Mouse (Mus musculus): ENCODE measurements at regions not wholly inside any gene's neighbourhood (a gene's known extent, or its start where the extent isn't known, plus 50 kb on each side); places are given as distances from the start of the nearest gene placed in this dataset.

DNA sequence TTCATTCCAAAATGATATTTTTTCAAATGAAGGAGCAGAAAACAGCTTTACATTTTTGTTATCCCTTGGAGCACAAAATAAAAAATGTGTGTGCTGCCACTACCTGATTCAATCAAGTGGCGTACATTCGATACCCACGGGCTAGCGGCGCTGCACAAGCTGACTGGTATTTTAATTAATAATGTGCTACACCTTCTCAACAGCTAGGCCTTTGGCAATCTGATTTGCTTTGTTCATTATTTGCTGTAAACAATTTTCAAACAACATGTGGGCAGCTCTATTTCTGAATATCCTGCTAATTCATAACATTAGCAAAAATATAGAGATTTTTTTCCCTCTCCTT, 147.7 kb upstream of the Galnt5 start:
- TF ChIP-seq CHD2 (IDR thresholded peaks at IDR 0.05; ENCODE audit: low read depth, low read length) = no peak
- no peak for TF ChIP-seq ZC3H11A (IDR thresholded peaks at IDR 0.05; ENCODE audit: borderline replicate concordance, low read depth, low read length)
- TF ChIP-seq HCFC1 (IDR thresholded peaks at IDR 0.05; ENCODE audit: borderline replicate concordance, insufficient read depth, low read length) = no peak
- no peak for TF ChIP-seq ZNF384 (IDR thresholded peaks at IDR 0.05; ENCODE audit: low read depth, low read length)
- TF ChIP-seq MAFK (IDR thresholded peaks at IDR 0.05; ENCODE audit: insufficient read depth, low read depth, low read length) = no peak
- in situ Hi-C loops (cut with MboI; ENCODE audit: low sequenced_read_pairs in 2 of 2, unreplicated experiment in 2 of 2) = no loop called here
- H3K4me3 ChIP-seq (ENCODE audit: insufficient read depth in 1 of 2, low read depth in 1 of 2, low read length in 2 of 2, poor library complexity in 1 of 2, severe bottlenecking in 1 of 2) = no peak overlapping the region
- H3K36me3 ChIP-seq (ENCODE audit: control insufficient read depth, insufficient read depth, low read length, poor library complexity, severe bottlenecking) = no peaks in the 10 kb centered on the region
- H3K9me3 ChIP-seq (ENCODE audit: control insufficient read depth, insufficient read depth, low read depth, low read length) = no peaks in the 10 kb centered on the region
- no peak overlapping the region for H3K9ac ChIP-seq (ENCODE audit: insufficient read depth, low read depth, low read length, poor library complexity, severe bottlenecking)
- DNase-seq (ENCODE audit: low read depth, low spot score) = no peak
- no peak overlapping the region for H3K27ac ChIP-seq (ENCODE audit: insufficient read depth, low read depth, low read length, poor library complexity, severe bottlenecking)
- H3K4me1 ChIP-seq (ENCODE audit: control insufficient read depth in 2 of 2, insufficient read depth in 2 of 2, low read length in 2 of 2, poor library complexity in 1 of 2) = no peaks in the 10 kb centered on the region

DNA sequence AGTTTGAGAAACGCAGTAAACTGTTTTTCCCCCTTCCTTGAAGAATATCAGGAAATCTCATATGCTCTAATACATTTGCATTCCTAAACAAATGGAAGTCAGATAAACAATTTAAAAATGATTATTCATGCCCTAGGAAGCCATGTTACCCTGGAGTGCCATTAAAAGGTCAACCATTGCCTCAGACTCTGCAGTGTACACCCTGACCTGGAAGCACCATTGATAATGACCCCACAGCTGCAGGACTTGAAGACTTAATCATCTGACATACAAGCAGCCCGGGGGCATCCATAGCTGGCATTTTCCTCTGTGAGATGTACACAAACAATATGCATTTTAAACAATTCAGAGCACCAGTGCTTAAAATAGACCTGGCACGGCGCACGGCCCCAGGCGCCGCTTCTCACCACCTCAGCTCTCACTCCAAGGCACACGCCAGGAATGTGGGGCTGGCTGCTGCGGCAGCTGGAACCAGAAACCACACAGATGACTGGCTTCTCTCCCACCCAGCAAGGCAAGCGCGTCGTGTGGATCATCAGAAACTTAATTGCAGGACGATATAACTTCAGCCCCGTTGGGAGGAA, 141.1 kb upstream of the Galnt5 start:
- Histone ChIP-seq H3K9me3 (ENCODE audit: control insufficient read depth, insufficient read depth, low read depth, low read length) (no peaks in the 10 kb centered on the region), H3K4me3 (ENCODE audit: insufficient read depth in 1 of 2, low read depth in 1 of 2, low read length in 2 of 2, poor library complexity in 1 of 2, severe bottlenecking in 1 of 2) (no peak overlapping the region), H3K9ac (ENCODE audit: insufficient read depth, low read depth, low read length, poor library complexity, severe bottlenecking) (no peak overlapping the region), H3K36me3 (ENCODE audit: control insufficient read depth, insufficient read depth, low read length, poor library complexity, severe bottlenecking) (no peaks in the 10 kb centered on the region), H3K4me1 (ENCODE audit: control insufficient read depth in 2 of 2, insufficient read depth in 2 of 2, low read length in 2 of 2, poor library complexity in 1 of 2) (no peaks in the 10 kb centered on the region), H3K27ac (ENCODE audit: insufficient read depth, low read depth, low read length, poor library complexity, severe bottlenecking) (no peak overlapping the region)
- in situ Hi-C loops (cut with MboI; ENCODE audit: low sequenced_read_pairs in 2 of 2, unreplicated experiment in 2 of 2) = no loop called here
- no peak for DNase-seq (ENCODE audit: low read depth, low spot score)
- TF ChIP-seq CHD2 (IDR thresholded peaks at IDR 0.05; ENCODE audit: low read depth, low read length) (no peak), MAFK (IDR thresholded peaks at IDR 0.05; ENCODE audit: insufficient read depth, low read depth, low read length) (no peak), HCFC1 (IDR thresholded peaks at IDR 0.05; ENCODE audit: borderline replicate concordance, insufficient read depth, low read length) (no peak), ZC3H11A (IDR thresholded peaks at IDR 0.05; ENCODE audit: borderline replicate concordance, low read depth, low read length) (no peak), ZNF384 (IDR thresholded peaks at IDR 0.05; ENCODE audit: low read depth, low read length) (no peak)

DNA sequence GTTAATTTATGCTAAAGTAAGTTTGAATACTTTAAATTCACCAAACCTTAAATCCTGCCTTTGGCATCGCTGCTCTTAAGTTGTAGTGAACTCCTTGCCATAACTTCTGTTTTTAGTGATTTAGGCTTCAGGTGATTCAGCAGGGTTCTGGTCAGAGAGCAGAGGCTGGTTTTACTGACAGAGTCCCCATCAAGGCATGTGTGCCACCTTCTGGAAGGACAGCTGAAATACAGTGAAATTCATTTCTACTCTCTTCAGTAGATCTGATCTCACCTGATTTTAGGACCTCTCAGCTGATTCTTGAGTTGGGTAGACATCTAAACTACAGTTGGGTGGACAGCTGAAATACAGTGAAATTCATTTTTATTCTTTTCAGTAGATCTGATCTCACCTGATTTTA, 132.4 kb upstream of the Galnt5 start:
- Histone ChIP-seq H3K4me1 (ENCODE audit: control insufficient read depth in 2 of 2, insufficient read depth in 2 of 2, low read length in 2 of 2, poor library complexity in 1 of 2) (no peaks in the 10 kb centered on the region), H3K9me3 (ENCODE audit: control insufficient read depth, insufficient read depth, low read depth, low read length) (no peaks in the 10 kb centered on the region), H3K27ac (ENCODE audit: insufficient read depth, low read depth, low read length, poor library complexity, severe bottlenecking) (no peak overlapping the region), H3K9ac (ENCODE audit: insufficient read depth, low read depth, low read length, poor library complexity, severe bottlenecking) (no peak overlapping the region), H3K4me3 (ENCODE audit: insufficient read depth in 1 of 2, low read depth in 1 of 2, low read length in 2 of 2, poor library complexity in 1 of 2, severe bottlenecking in 1 of 2) (no peak overlapping the region), H3K36me3 (ENCODE audit: control insufficient read depth, insufficient read depth, low read length, poor library complexity, severe bottlenecking) (no peaks in the 10 kb centered on the region)
- TF ChIP-seq ZC3H11A (IDR thresholded peaks at IDR 0.05; ENCODE audit: borderline replicate concordance, low read depth, low read length) (no peak), HCFC1 (IDR thresholded peaks at IDR 0.05; ENCODE audit: borderline replicate concordance, insufficient read depth, low read length) (no peak)
- no peak for DNase-seq (ENCODE audit: low read depth, low spot score)
- in situ Hi-C loops (cut with MboI; ENCODE audit: low sequenced_read_pairs in 2 of 2, unreplicated experiment in 2 of 2) = no loop called here

DNA sequence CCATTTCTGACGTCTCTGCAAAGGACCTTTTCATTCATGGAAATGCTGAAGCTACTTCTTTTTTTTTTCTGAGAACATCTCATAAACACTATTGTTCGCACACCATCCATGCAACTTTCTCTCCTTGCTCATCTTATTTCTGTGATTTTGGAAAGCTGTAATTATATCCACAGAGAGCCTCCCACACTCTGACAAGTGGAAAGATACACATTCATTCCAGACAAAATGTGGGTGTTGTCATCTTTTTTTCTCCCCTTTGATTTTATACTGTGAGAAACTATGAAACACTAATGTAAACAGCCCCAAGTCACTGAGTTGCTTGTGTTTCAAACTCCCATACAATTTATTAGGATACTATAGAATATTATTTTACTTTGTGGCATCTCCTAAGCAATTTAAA, 129.6 kb upstream of the Galnt5 start:
- Histone ChIP-seq H3K9ac (ENCODE audit: insufficient read depth, low read depth, low read length, poor library complexity, severe bottlenecking) (no peak overlapping the region), H3K9me3 (ENCODE audit: control insufficient read depth, insufficient read depth, low read depth, low read length) (no peaks in the 10 kb centered on the region), H3K4me1 (ENCODE audit: control insufficient read depth in 2 of 2, insufficient read depth in 2 of 2, low read length in 2 of 2, poor library complexity in 1 of 2) (no peaks in the 10 kb centered on the region), H3K4me3 (ENCODE audit: insufficient read depth in 1 of 2, low read depth in 1 of 2, low read length in 2 of 2, poor library complexity in 1 of 2, severe bottlenecking in 1 of 2) (no peak overlapping the region), H3K27ac (ENCODE audit: insufficient read depth, low read depth, low read length, poor library complexity, severe bottlenecking) (no peak overlapping the region), H3K36me3 (ENCODE audit: control insufficient read depth, insufficient read depth, low read length, poor library complexity, severe bottlenecking) (no peaks in the 10 kb centered on the region)
- no peak for DNase-seq (ENCODE audit: low read depth, low spot score)
- TF ChIP-seq ZC3H11A (IDR thresholded peaks at IDR 0.05; ENCODE audit: borderline replicate concordance, low read depth, low read length) = no peak
- no peak for TF ChIP-seq MAFK (IDR thresholded peaks at IDR 0.05; ENCODE audit: insufficient read depth, low read depth, low read length)
- TF ChIP-seq HCFC1 (IDR thresholded peaks at IDR 0.05; ENCODE audit: borderline replicate concordance, insufficient read depth, low read length) = no peak
- no peak for TF ChIP-seq ZNF384 (IDR thresholded peaks at IDR 0.05; ENCODE audit: low read depth, low read length)
- TF ChIP-seq CHD2 (IDR thresholded peaks at IDR 0.05; ENCODE audit: low read depth, low read length) = no peak
- in situ Hi-C loops (cut with MboI; ENCODE audit: low sequenced_read_pairs in 2 of 2, unreplicated experiment in 2 of 2) = no loop called here

DNA sequence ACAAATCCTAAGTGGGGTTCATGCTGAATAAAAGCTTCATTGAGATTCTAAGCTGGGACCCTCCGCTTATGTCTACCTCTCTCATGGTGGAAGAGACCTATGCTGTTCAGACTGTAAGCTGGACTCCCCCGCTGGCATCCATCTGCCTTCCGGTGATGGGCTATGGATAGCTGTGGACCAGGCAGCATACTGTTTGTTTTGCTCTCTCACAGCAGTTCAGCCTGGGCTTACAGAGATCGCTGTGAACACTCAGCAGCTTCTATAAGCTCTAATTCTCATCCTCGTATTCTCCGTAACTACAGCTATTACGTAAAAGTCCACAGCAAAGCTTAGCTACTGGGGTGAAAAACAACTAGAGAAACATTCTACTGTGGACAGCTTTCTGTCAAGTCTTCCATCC, 97.5 kb upstream of the Galnt5 start:
- H3K4me1 ChIP-seq (ENCODE audit: control insufficient read depth in 2 of 2, insufficient read depth in 2 of 2, low read length in 2 of 2, poor library complexity in 1 of 2) = no peaks in the 10 kb centered on the region
- no peak for DNase-seq (ENCODE audit: low read depth, low spot score)
- no peak overlapping the region for H3K27ac ChIP-seq (ENCODE audit: insufficient read depth, low read depth, low read length, poor library complexity, severe bottlenecking)
- no peak overlapping the region for H3K9ac ChIP-seq (ENCODE audit: insufficient read depth, low read depth, low read length, poor library complexity, severe bottlenecking)
- H3K9me3 ChIP-seq (ENCODE audit: control insufficient read depth, insufficient read depth, low read depth, low read length) = no peaks in the 10 kb centered on the region
- no peak overlapping the region for H3K4me3 ChIP-seq (ENCODE audit: insufficient read depth in 1 of 2, low read depth in 1 of 2, low read length in 2 of 2, poor library complexity in 1 of 2, severe bottlenecking in 1 of 2)
- no peaks in the 10 kb centered on the region for H3K36me3 ChIP-seq (ENCODE audit: control insufficient read depth, insufficient read depth, low read length, poor library complexity, severe bottlenecking)
- TF ChIP-seq CHD2 (IDR thresholded peaks at IDR 0.05; ENCODE audit: low read depth, low read length) = no peak
- TF ChIP-seq HCFC1 (IDR thresholded peaks at IDR 0.05; ENCODE audit: borderline replicate concordance, insufficient read depth, low read length) = no peak
- TF ChIP-seq ZNF384 (IDR thresholded peaks at IDR 0.05; ENCODE audit: low read depth, low read length) = no peak
- no peak for TF ChIP-seq ZC3H11A (IDR thresholded peaks at IDR 0.05; ENCODE audit: borderline replicate concordance, low read depth, low read length)
- no peak for TF ChIP-seq MAFK (IDR thresholded peaks at IDR 0.05; ENCODE audit: insufficient read depth, low read depth, low read length)
- in situ Hi-C loops (cut with MboI; ENCODE audit: low sequenced_read_pairs in 2 of 2, unreplicated experiment in 2 of 2) = loop anchor here in 1 of 2 experiments (25.0 kb wide), 1 partner anchor 1788 kb away; no protein-coding TSS in a partner anchor

All from ES-E14 (cell line).